Mouse (Mus musculus) bone marrow, adult 2 months (tissue): Measurements from ENCODE around the gene Ccdc174.

Experiments
- CTCF ChIP-seq: fragments of 200-500 bp; IDR thresholded peaks from 2 replicates; pipeline ENCODE4 v1.5.1; 2011; ENCODE audit warnings: low read length, control low read depth; ENCODE audit not compliant: control insufficient read depth, insufficient read depth
- POLR2A ChIP-seq: fragments of 200-500 bp; IDR thresholded peaks from 2 replicates; pipeline ENCODE4 v1.6.1; 2011; ENCODE audit warnings: low read depth, mild to moderate bottlenecking, control low read depth, low read length, borderline replicate concordance; ENCODE audit not compliant: control insufficient read depth

DNA sequence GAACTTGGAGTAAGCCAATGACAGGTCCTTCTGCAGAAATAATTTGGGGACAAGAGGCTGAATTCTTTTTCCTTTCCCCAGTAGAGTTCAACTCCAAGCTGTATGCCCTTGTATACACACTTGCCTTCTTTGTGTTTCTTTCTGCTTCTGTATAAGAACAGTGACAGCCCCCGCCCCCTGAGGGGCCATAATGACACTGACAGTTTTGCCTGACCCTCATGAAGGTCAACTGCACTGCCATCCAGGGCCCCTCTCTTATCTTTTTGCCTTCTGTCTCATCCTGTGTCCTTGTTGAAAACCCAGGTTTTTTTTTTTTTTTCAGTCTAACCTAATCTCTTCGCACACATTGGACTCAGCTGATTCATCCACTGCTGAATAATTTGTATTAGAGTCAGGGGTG, 5.1 kb upstream of the Ccdc174 start:
- TF ChIP-seq CTCF (no peak), POLR2A (no peak)
